Mouse (Mus musculus) embryo, embryonic 11 days (tissue): ENCODE measurements around the gene Sestd1.

Experiments used
- DNase-seq: peaks from one replicate; pipeline ENCODE4 v3.0.0-alpha.2; 2015

Gene Sestd1

GRCm38 (mm10) chr2:77270136-77270535 is 10.3 kb downstream of the Sestd1 start:
- no peak for DNase-seq

GRCm38 (mm10) chr2:77268612-77269239 is 11.7 kb downstream of the Sestd1 start:
- no peak for DNase-seq

GRCm38 (mm10) chr2:77266931-77267330 is 13.5 kb downstream of the Sestd1 start:
- no peak for DNase-seq

- DNase-seq: no peak
These were observed 14.4 kb downstream of the Sestd1 start for GRCm38 (mm10) chr2:77266011-77266410.

DNA sequence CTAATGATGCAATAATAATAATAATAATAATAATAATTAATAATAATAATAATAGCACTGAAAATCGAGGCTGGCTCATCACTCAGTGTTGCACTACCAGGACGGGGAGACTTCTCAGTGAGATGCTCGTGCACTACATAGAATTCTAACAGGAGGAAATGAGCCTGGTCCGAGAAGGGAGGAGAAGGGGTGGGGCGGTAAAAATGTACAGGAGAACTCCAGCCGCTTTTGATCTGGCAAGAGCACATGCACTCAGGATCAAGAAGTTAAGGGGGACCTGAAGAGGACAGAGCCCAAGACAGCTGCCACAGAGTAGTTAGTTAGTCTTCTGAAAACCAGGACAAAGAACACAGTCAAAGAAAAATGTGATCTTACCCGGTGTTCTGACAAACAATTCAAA is 15.1 kb downstream of the Sestd1 start:
- DNase-seq: no peak

- no peak for DNase-seq
These were observed 15.8 kb downstream of the Sestd1 start for GRCm38 (mm10) chr2:77264550-77264949.

DNA sequence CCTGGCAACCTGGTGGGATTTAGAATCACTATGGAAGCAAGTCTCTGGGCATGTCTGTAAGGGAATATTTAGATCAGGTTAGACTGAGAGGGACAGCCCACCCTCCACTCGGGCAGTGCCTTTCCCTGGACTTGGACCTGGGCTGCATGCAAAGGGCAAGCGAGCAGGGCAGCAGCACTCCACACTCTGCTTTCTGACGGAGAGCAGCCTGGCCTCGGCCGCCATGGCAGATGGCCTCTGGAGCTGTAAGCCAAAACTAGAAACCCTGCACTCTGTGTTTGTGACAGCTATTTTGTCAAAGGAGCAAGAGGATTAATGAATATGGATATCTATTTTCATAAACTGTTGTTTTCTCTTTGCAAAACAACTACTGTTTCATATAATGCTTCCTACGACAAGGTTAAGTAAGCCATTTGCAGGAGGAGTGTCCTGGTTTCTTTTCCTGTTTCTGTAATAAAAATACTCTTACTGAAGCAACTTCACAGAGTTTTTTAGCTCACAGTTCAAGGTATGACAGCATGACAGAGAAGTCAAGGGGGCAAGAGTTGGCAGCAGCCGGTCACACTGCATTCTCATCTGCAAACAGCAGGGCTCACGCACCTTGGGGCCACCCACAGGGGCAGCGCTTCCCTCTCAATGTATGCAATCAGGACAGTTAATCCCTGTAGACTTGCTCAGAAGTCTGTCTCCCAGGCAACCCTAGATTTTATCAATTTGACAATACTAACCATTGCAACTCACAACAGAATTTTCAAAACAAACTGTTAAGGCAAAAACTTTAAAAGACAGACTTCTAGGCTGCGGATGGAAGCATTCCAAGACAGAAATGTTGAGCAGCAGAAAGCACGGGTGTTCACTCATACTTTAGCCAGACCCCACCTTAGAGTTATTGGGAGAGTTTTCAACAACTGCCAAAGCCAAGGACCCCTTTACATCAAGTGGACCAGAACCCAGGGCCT is 16.6 kb downstream of the Sestd1 start:
- DNase-seq: no peak

DNA sequence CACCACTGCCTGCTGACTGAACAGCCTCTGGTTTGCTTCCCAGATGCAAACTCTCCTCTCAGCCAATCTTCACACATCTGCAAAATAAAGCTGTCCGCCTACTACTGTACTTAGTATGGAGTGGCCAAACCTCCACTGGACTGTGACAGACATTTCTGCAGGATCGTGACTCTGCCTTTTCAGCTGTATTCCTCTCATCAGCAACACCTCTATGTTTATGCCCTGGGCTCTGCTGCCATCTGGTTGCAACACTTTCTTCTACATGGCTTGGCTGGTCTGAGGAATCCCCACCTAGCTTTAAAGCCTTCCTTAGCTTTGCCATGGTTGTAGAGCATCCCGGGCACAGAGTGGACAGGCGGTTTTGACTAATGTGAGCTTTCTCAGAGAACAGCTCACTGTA is 20.3 kb downstream of the Sestd1 start:
- no peak for DNase-seq

GRCm38 (mm10) chr2:77253227-77253626 is 27.2 kb downstream of the Sestd1 start:
- no peak for DNase-seq

- DNase-seq: no peak
These were observed 28.7 kb downstream of the Sestd1 start for GRCm38 (mm10) chr2:77251736-77252135.

- DNase-seq: peak; percentile 76
These were observed 30.4 kb downstream of the Sestd1 start for GRCm38 (mm10) chr2:77249771-77250681.

GRCm38 (mm10) chr2:77248416-77248815 is 32.0 kb downstream of the Sestd1 start:
- DNase-seq: no peak

GRCm38 (mm10) chr2:77247200-77247830 is 33.1 kb downstream of the Sestd1 start:
- no peak for DNase-seq

DNA sequence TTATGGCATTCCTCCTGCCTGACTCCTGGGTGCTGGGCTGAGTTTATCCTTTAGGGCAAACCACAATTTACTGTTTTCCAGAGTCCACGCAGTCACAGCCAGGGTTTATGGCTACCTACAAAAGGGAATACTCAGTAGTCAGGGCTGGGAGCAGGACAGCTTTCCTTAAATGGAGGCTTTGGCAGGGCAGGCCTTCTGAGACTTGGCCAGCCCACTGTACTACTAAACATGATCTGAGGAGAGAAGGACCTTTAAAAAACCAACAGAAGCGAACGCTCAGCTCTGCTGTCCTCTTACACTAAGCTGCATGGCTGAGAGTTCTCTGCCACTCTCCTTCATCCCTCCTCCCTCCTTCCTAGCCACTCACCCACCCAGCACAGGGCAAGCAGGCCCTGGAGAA is 34.6 kb downstream of the Sestd1 start:
- DNase-seq: no peak

DNA sequence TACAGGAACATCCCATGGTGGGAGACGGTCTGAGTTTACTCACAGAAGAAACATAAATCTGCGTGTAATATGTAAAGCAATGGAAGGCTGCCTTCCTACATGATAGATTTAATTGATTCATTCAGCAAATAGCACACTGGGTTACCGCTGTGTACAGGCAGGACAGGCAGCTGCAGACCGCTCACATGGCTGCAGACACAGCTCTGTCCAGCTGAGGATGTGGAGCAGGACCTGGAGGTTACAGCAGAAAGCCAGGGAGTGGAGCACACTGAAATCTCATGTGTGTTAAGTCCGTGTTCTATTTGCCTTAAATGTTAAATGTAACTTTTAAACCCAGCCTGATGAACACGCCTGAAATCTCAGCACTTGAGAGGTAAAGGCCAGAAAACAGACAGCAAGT is 38.1 kb downstream of the Sestd1 start:
- DNase-seq: no peak

- DNase-seq: no peak
These were observed 41.8 kb downstream of the Sestd1 start for GRCm38 (mm10) chr2:77238607-77239006.

GRCm38 (mm10) chr2:77238046-77238445 is 42.3 kb downstream of the Sestd1 start:
- DNase-seq: no peak

DNA sequence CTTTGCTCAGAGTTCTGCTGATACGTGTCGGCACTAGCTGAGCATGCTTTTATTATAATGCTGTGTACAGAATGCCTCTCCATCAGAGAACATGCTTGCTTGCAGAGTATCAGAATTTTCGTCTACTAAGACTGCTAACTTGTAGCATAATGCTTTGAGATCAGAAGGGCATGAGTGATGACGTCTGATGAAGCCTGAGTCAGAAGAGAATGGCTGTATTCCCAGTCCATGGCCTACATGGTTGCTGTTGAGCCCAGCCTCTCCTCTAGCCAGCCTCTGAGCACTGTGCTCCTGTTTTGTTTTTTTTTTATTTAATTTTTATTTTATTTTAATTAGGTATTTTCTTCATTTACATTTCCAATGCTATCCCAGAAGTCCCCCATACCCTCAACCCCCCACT is 43.5 kb downstream of the Sestd1 start:
- DNase-seq: no peak

DNA sequence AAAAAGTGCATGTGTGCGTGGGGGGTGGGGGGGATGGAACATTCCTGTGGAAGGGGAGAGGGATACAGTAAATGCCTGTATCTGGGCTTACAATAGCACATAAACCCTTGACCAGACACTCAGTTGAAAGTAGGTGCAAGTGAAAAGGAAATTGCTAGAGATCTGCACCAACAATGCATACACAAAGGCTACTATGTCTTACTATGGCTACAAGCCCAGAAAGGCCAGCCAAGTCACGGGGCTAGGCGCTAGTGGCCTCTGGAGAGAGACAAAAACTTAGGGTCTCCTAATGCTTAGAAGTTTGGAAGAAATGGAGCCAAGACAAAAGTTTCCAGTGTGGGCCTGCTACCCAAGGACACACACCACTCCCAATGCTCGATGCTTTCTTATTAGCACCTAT is 44.5 kb downstream of the Sestd1 start:
- no peak for DNase-seq

- no peak for DNase-seq
These were observed 47.8 kb downstream of the Sestd1 start for GRCm38 (mm10) chr2:77232604-77233003.

- no peak for DNase-seq
These were observed 59.4 kb downstream of the Sestd1 start for GRCm38 (mm10) chr2:77220960-77221359.

- DNase-seq: no peak
These were observed 67.5 kb downstream of the Sestd1 start for GRCm38 (mm10) chr2:77212885-77213284.

GRCm38 (mm10) chr2:77206951-77207350 is 73.4 kb downstream of the Sestd1 start:
- DNase-seq: no peak
